Mouse (Mus musculus) heart, adult 2 months (tissue): ENCODE results near the gene Gng8.

Experiments used
- CTCF ChIP-seq: fragments of 200-600 bp; IDR thresholded peaks from 2 replicates; pipeline ENCODE4 v1.8.1; 2022; ENCODE audit warnings: antibody characterized with exemption, mild to moderate bottlenecking, moderate library complexity
- EP300 ChIP-seq: fragments of 200-500 bp; IDR thresholded peaks from 2 replicates; pipeline ENCODE4 v1.6.1; 2011; ENCODE audit warnings: low read depth, low read length, control low read depth; ENCODE audit not compliant: insufficient read depth
- POLR2A ChIP-seq: fragments of 200-500 bp; IDR thresholded peaks from 2 replicates; pipeline ENCODE4 v1.6.1; 2011; ENCODE audit warnings: mild to moderate bottlenecking, low read depth, low read length, control low read depth; ENCODE audit not compliant: insufficient read depth

GRCm38 (mm10) chr7:16916342-16917265, 25.0 kb downstream of the Gng8 start:
- TF ChIP-seq POLR2A, result no peak
- no peak for TF ChIP-seq EP300
- TF ChIP-seq CTCF, result no peak
